ENCODE assay signal across 18 mouse cellular contexts in genomic region chr10:95244961-95245679, GRCm38 (mm10).
DNase-seq lines count a peak whose midpoint lies in the region; ATAC-seq lines count a peak whose summit lies in the region.
"Had no signal": no experiment of that assay in that cellular context is flagged by ENCODE, and none has a peak within 500 bp of the region (broad histone marks: within the 10 kb centered on the region; RNA-seq: fewer than 3 reads in every experiment).

No protein-coding gene starts in this region.

- no peak for ATAC-seq in neural tube, embryonic 12.5 days (ENCODE audit: low FRiP score, low read depth)
- 0 out of 2 replicates have a peak, but pooled peaks have one; percentile 39 for ATAC-seq in forebrain, embryonic 15.5 days (replicated peaks)
- ATAC-seq in midbrain, embryonic 12.5 days (ENCODE audit: low FRiP score, low read depth): peak; percentile 50; the same call in 1 of the 2 replicates
- ATAC-seq in granulocyte monocyte progenitor cell, adult 5-6 weeks (replicated peaks; ENCODE audit: poor library complexity, severe bottlenecking): no peak
- ATAC-seq: Patski had no signal

- H3K4me1 ChIP-seq in neural tube, embryonic 12.5 days: 0 out of 2 replicates have a peak, but pooled peaks cover 5% of the 10 kb centered on the region
- peaks cover 10% of the 10 kb centered on the region for H3K4me1 ChIP-seq in forebrain, embryonic 15.5 days
- H3K4me1 ChIP-seq in midbrain, embryonic 12.5 days: peaks cover 10% of the 10 kb centered on the region

- H3K4me2 ChIP-seq in neural tube, embryonic 12.5 days (replicated peaks): peak overlapping the region; percentile 27; the same call in 1 of the 2 replicates
- H3K4me2 ChIP-seq in forebrain, embryonic 15.5 days (replicated peaks): no peak overlapping the region
- peak overlapping the region; percentile 26; the same call in 1 of the 2 replicates for H3K4me2 ChIP-seq in midbrain, embryonic 12.5 days (replicated peaks)
- H3K4me2 ChIP-seq: embryonic facial prominence, embryonic 12.5 days; heart, embryonic 11.5 days; limb, embryonic 13.5 days had no signal

- H3K4me3 ChIP-seq in neural tube, embryonic 12.5 days: no peak overlapping the region
- H3K4me3 ChIP-seq in forebrain, embryonic 15.5 days: no peak overlapping the region
- no peak overlapping the region for H3K4me3 ChIP-seq in midbrain, embryonic 12.5 days
- H3K4me3 ChIP-seq: embryonic facial prominence, embryonic 12.5 days; limb, embryonic 13.5 days; megakaryocyte, embryonic 14.5 days had no signal

- no peak overlapping the region for H3K27ac ChIP-seq in neural tube, embryonic 12.5 days
- 0 out of 2 replicates have a peak overlapping the region, but pooled peaks have one; percentile 27 for H3K27ac ChIP-seq in forebrain, embryonic 15.5 days (replicated peaks)
- 0 out of 2 replicates have a peak overlapping the region, but pooled peaks have one; percentile 3 for H3K27ac ChIP-seq in midbrain, embryonic 12.5 days (replicated peaks)
- H3K27ac ChIP-seq: embryonic facial prominence, embryonic 12.5 days; limb, embryonic 13.5 days had no signal

- H3K36me3 ChIP-seq in neural tube, embryonic 12.5 days: no peaks in the 10 kb centered on the region
- H3K36me3 ChIP-seq in forebrain, embryonic 15.5 days: no peaks in the 10 kb centered on the region
- no peaks in the 10 kb centered on the region for H3K36me3 ChIP-seq in midbrain, embryonic 12.5 days
- H3K36me3 ChIP-seq: embryonic facial prominence, embryonic 12.5 days; limb, embryonic 13.5 days had no signal

- DNase-seq in neural tube, embryonic 10.5 days (ENCODE audit: extremely low spot score, low spot score): no peak
- no peak for DNase-seq in testis, postnatal 14 days (ENCODE audit: low spot score)
- no peak for DNase-seq in cerebellum, postnatal 4 days (ENCODE audit: low spot score in 2 of 2)
- DNase-seq: adrenal gland, adult 8-10 months; cerebellum, postnatal 14 days; gastrocnemius, postnatal 14 days; kidney, adult 9 months; lung, adult 18-20 months; thymus, adult 18-20 months had no signal

- WGBS in neural tube, embryonic 12.5 days: 50% methylated on average over 18 of the region's 23 CpGs
- WGBS in forebrain, embryonic 15.5 days: 42% methylated on average over 23 of the region's 23 CpGs
- 45% methylated on average over 18 of the region's 23 CpGs for WGBS in midbrain, embryonic 12.5 days

- H3K9me3 ChIP-seq in neural tube, embryonic 12.5 days: no peaks in the 10 kb centered on the region
- no peaks in the 10 kb centered on the region for H3K9me3 ChIP-seq in forebrain, embryonic 15.5 days
- H3K9me3 ChIP-seq in midbrain, embryonic 12.5 days: no peaks in the 10 kb centered on the region
- H3K9me3 ChIP-seq: embryonic facial prominence, embryonic 12.5 days; limb, embryonic 13.5 days; megakaryocyte, embryonic 14.5 days had no signal

- H3K27me3 ChIP-seq in neural tube, embryonic 12.5 days (replicated peaks): no peaks in the 10 kb centered on the region
- no peaks in the 10 kb centered on the region for H3K27me3 ChIP-seq in forebrain, embryonic 15.5 days
- no peaks in the 10 kb centered on the region for H3K27me3 ChIP-seq in midbrain, embryonic 12.5 days
- H3K27me3 ChIP-seq: embryonic facial prominence, embryonic 12.5 days; limb, embryonic 13.5 days; megakaryocyte, embryonic 14.5 days; Patski had no signal

- no peak overlapping the region for H3K9ac ChIP-seq in neural tube, embryonic 12.5 days
- no peak overlapping the region for H3K9ac ChIP-seq in forebrain, embryonic 15.5 days (replicated peaks)
- H3K9ac ChIP-seq in midbrain, embryonic 12.5 days (replicated peaks): peak overlapping the region; percentile 2; the same call in 1 of the 2 replicates
- H3K9ac ChIP-seq: embryonic facial prominence, embryonic 12.5 days; limb, embryonic 13.5 days had no signal

Comparison
In these comparisons a context has a peak if more than half of its experiments do, and no peak if none do; other contexts are left out.
1. ATAC-seq: peak in forebrain, embryonic 15.5 days (single experiment) and midbrain, embryonic 12.5 days (single experiment); none in neural tube, embryonic 12.5 days (single experiment) and granulocyte monocyte progenitor cell, adult 5-6 weeks (single experiment).